Mouse (Mus musculus) spleen, postnatal 10 days (tissue): Measurements from ENCODE around the gene Sys1.

ENCODE experiments used
- DNase-seq, 2 experiments: peaks; one replicate each; pipeline ENCODE4 v3.0.0; 2021 to 2022; ENCODE audit warnings: low spot score in 2 of 2

The Sys1 gene

DNA sequence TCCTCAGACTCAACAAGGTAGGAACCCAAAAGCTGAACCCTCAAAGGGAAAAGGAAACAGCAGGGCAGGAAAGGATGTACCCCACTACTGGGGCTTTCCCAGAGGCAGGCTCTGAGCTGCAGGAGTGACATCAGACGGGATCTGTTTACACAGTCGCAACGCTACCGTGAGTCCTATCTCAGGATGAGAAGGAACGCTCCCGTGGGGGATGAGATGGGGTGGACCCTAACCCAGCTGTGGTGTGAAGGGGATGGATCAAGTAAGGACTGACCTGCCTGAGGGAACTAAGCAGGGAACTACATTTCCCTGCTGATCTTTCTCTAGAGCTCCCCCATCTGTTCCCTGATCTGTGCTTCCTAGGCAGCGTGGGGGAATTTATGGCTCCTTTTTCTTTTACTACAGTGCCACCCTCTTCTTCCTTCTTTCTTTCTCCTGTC lies at the start of gene Sys1:
Gene Sys1, plus strand, starts transcription at position 101 of the 437 bp plus-strand sequence.
- no peak for DNase-seq

GRCm38 (mm10) chr2:164407708-164408107 lies 49.1 kb upstream of the Sys1 start:
- peak; percentile 32 to 64 for DNase-seq

DNA sequence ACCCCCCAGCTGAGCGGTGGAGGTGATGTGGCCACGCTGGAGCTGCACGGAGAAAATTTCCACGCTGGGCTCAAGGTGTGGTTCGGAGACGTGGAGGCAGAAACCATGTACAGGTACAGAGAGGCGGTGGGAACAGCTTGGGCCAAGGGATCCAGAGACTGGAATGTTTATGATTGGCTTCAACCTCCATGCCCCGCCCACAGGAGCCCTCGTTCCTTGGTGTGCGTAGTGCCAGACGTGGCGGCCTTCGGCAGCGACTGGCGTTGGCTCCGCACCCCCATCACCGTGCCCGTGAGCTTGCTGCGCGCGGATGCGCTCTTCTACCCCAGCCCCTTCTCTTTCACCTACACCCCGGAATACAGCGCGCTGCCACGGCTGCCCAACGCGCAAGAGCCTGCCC lies 42.6 kb upstream of the Sys1 start:
- no peak for DNase-seq

- DNase-seq: no peak
These were observed 42.2 kb upstream of the Sys1 start for GRCm38 (mm10) chr2:164414581-164414980.

DNA sequence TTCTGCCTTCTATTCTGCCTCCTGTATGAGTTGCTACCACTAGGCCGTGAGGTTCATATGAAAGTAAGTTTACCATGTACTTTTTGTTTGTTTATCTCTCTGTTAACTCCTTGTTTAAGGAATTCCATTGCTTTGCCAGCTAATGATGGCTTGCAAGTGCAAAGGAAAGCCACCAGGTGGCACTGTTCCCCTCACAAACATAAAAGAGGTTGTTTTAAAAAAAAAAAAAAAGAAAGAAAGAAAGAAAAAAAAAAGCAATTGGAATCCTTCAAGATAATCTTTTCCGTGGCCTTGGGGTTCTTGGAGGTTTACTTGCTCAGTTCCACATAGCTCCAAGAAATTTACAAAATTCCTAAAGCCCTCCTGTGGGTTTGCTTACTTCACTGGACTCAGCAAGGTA lies 39.6 kb upstream of the Sys1 start:
- peak in 1 of 2 experiments; percentile 56 for DNase-seq

DNA sequence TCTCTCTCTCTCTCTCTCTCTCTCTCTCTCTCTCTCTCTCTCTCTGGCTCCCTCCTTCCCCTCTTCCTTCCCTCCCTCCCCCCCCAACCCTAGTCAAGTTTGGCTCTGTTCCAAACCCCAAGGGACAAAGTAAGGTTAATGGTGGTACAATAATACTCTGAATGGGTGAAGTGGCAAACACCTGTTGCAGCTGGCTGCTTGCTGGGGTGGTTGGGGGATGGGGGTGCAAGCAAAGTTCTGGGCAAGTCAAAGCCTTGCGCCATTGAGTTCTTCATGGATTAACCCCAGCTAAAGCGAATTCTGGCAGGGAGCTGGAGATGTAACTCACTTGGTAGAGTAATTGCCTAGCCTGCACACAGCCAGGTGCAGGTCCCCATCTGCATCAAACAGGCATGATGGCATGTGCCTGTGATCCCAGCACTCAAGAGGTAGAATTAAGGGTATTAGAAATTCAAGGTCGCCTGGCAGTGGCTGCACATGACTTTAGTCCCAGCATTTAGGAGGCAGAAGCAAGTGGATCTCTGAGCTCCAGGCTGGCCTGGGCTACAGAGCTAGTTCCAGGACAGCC lies 38.4 kb upstream of the Sys1 start:
- DNase-seq: no peak

DNA sequence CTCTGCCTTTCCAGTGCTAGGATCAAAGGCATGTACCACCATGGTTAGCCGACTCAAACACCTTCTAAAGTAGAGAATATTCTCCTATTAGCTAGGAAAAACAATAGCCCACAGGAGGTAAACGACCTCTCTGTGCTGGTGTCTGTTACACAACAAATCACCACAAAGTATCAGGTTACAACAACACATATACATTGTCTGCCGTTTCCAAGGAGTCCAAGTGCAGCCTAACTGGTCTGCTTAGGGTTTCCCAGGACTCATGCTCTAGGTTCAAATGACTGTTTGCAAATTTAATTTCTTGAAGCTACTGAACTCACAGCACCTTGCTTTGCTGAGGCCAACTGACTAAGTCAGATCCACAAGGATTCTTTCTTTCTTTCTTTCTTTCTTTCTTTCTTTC lies 37.3 kb upstream of the Sys1 start:
- no peak for DNase-seq

GRCm38 (mm10) chr2:164421306-164421705 lies 35.5 kb upstream of the Sys1 start:
- no peak for DNase-seq

GRCm38 (mm10) chr2:164421979-164422378 lies 34.8 kb upstream of the Sys1 start:
- no peak for DNase-seq

DNA sequence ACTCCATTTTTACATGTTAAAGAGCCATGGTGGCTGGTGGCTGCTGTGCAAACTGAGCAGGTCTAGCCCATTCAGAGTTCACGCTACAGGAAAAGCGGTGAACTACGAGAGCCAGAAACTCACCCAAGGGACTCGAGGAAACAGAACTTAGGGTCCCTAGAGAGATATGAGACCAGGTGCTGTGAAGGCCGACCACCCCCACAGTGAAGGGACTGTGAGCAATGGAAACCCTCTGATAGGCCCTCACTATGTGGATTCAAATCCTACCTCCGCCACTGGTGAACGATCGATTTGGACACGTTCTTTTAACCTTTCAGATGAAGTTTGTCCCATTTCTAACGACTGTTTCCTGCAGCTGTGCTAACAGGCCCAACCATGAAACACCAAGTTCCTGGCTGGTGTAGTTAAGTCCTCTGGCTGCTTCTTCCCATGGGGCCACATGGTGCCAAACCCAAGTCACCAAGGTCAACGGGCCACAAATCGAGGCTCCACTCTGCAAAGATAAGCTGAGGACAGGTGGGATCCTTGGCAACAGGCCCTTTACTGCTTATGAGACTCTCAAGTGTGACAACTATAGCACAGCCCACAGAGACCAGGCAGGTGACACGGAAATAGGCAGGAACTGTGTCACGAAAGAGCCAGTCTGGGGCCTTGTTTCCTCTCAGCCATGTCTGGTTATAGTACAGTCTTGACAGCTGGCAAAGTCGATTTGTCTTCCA lies 33.9 kb upstream of the Sys1 start:
- DNase-seq: peak in 1 of 2 experiments; percentile 58

DNA sequence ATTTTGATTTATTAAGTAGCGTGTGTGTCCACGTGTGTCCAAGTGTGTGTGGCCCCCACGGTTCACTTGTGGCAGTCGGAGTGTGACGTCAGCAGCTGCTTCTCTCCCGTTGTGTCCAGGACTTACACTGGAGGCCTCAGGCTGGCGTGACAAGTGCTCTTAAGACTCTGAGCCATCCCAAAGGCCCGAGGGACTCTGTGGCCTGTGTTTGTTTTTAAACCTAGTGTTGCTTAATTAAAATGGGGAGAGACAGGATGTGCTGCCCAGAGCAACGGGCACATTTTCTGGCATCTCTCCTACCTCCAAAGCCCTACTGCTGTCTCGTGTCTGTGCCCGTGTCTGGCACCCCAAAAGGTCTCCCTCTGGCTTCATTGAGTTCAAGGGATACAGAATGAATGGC lies 33.3 kb upstream of the Sys1 start:
- peak in 1 of 2 experiments; percentile 43 for DNase-seq

GRCm38 (mm10) chr2:164424406-164424805 lies 32.4 kb upstream of the Sys1 start:
- no peak for DNase-seq

DNA sequence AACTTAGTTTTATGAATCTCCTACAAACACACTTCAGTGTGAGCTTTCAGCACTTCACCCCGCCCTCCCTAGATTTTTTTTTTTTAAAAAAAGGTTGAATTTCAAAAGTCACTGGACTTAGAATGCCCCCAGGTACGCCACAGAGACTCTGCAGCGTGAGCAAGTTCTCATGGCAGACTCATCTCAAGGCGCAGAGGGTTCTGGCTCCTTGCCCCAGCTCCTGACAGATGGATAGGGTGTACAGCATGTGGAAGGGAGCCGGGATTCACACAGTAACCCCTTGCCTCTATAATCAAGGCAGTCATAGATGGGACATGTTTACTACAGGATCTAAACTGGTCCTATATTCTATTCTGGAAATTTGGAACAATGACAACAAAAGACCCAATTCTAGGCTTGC lies 31.4 kb upstream of the Sys1 start:
- no peak for DNase-seq

GRCm38 (mm10) chr2:164426121-164426520 lies 30.6 kb upstream of the Sys1 start:
- DNase-seq: no peak

GRCm38 (mm10) chr2:164426952-164427351 lies 29.8 kb upstream of the Sys1 start:
- no peak for DNase-seq

- no peak for DNase-seq
These were observed 28.3 kb upstream of the Sys1 start for GRCm38 (mm10) chr2:164428451-164428850.

DNA sequence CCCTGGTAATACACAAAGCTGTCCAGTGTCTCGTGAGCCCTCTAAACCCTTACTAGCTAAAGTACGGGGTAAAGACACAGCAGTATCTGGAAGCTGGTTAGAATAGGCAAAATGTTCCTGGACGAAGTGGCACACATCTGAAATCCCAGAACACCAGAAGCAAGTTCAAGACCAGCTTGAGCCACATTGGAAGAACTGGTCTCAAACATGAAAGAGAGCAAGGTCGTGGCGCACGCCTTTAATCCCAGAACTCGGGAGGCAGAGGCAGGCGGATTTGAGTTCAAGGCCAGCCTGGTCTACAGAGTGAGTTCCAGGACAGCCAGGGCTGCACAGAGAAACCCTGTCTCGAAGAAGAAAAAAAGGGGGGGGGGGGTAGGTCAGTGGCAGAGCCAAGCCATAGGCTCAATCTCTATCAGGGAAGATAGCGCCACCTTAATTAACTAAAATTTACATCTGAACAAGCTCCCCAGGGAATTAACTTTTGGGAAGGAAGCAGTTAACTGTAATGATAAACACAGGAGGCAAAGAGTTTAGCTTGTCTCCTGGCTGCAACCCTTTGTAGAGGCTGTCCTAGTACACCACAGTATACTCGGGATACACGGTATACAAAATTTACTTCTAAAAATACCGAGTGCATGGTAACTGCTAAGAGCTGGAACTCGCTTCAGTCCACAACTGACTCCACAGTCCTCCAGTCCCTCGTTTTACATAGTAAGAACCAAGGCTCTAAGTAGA lies 26.7 kb upstream of the Sys1 start:
- no peak for DNase-seq

DNA sequence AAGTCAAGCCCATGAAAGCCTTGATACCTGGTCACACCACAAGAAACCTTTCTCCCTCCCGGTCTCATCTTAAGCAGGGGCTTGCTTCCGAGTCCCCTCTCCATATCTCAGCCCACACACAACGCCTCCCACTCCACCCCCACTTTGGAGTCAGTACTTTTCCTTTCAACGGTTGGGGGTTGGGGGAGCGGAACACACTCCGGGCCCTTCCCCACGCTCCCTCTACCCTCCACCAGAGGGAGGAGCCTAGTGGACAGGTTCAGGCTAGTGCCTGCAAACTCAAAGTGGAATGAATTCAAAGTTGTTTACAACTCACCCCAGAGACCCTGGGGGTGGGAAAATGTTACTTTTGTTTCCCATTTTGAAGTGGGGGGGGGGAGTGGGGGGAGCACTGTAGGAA lies 26.1 kb upstream of the Sys1 start:
- no peak for DNase-seq

DNA sequence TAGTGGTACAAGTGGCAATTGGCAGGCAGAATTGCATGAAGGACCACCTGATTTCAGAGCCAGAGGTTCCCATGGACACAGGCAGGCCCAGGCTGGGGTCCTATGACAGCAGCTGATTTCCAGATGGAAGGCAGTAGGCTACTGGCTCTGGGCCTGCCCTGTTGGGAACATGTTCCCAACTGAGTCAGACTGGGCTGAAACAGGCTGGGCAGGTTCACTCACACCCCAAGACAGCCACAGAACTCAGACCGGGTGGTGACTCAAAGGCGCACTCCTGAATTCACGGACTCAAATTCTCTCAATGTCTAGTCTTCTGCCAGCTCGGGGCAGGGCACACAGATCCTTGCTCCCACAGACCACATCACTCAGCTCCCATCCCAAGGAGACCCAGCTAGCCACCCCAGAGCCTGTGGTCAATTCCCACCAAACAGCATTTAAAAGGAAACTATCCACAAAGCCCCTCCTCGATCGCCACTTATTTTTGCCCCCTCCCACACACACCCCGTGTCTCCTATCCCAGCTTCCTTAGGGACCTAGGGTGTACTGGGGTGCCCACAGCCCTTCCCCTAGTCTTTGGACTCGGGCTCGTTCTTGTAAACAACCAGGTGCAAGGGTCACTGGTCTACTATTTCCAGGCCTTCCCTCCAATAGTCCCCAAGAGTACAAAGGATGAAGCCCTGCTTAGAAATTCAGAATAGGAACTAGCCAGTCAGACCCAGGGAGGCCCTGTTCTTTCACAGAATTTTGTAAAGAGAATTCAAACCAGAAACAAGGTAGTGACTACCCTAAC lies 24.9 kb upstream of the Sys1 start:
- DNase-seq: no peak

DNA sequence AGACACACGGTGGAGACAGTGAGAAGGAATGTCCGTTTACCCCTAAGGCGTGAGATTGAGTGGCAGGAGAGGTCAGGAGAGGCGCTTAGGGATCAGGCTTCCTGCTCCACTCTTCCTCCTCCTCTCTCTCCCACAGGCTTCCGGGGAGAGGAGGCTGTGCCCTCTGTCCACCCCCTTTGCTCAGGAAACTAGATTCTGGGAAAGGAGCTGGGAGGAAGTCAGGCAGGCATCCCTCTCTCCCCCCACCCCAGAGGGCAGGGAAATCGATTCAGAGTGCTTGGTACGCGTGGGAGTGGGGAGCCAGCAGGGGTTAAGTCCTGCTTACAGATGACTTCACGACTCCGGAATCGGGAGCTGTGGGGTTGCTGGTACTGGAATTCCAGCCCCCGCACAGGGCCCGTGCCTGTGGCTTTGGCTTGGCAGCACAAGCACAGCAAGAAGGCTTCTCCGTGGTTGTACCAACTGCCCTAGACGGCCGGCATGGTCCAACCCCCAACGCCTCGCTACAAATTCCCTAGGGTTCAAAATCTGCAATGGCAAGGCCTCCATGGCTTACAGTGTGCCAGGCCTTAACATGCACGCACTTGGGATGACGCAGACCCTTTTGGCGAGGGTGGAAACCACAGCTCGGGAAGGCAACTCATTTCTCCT lies 24.1 kb upstream of the Sys1 start:
- no peak for DNase-seq

- DNase-seq: no peak
These were observed 23.4 kb upstream of the Sys1 start for GRCm38 (mm10) chr2:164433278-164433895.
